Mouse (Mus musculus) embryonic fibroblast, embryonic 13.5 days (primary cell): ENCODE results near the gene Dnm3.

Source experiments
- CTCF ChIP-seq: IDR thresholded peaks from 2 replicates; pipeline ENCODE4 v1.5.1; 2011; ENCODE audit warnings: mild to moderate bottlenecking, control low read depth, low read length, moderate library complexity, borderline replicate concordance; ENCODE audit not compliant: insufficient read depth
- POLR2A ChIP-seq: IDR thresholded peaks from 2 replicates; pipeline ENCODE4 v1.6.1; 2011; ENCODE audit warnings: low read depth, mild to moderate bottlenecking, control low read depth, low read length, moderate library complexity

- no peak for TF ChIP-seq CTCF
- TF ChIP-seq POLR2A = no peak
These were observed 499.6 kb downstream of the Dnm3 start for GRCm38 (mm10) chr1:161978173-161978700.
